Comparison of ENCODE assay signal across 9 mouse cellular contexts in the genomic region with DNA sequence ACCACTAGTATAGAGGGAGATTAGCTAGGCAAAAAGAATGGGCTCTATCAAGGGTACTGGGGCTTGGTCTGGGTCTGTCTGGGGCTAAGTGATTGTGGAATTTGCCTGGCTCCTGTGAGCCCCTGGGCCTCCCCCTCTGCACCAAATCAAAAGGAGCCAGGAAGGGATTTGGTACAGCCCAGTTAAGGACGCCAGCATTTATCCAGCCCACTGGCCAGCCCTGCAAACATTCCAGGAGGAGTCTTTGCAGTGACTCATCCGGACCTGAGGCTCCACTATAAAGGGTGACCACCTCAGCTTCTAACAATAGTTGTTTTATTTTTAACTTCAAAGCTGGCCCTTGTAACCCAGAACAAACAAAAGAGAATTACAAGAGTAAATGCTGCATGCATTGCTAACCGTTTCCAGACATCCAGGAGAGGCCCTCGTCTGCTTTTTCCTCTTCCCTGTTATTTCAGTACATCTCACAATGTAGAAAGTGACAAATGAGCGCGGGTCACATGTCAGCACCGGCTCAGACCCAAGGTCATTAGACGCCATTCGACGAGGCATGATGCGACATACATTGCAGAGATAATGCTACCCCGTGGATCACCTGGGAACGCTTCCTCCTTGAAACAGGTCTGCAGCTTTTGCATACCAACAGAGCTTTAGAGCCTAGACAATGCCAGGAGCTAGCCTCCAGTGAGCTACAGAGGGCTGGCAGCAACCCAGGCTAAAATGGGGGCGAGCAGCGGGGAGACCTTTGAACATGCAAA.
A peak's percentile ranks its signal among the peaks of the same experiment; 100 is the strongest.
DNase-seq lines count a peak whose midpoint lies in the region; ATAC-seq and TF ChIP-seq lines count a peak whose summit lies in the region.
"Had no signal": no experiment of that assay in that cellular context is flagged by ENCODE, and none has a peak within 500 bp of the region (broad histone marks: within the 10 kb centered on the region; RNA-seq: fewer than 3 reads in every experiment).

No protein-coding gene starts in this region.

- no peak overlapping the region for H3K9ac ChIP-seq in neural tube, embryonic 13.5 days
- H3K9ac ChIP-seq in heart, postnatal 0 days (replicated peaks; ENCODE audit: low read depth, low read length), result no peak overlapping the region
- no peak overlapping the region for H3K9ac ChIP-seq in stomach, postnatal 0 days (ENCODE audit: low read length)

- H3K9me3 ChIP-seq in neural tube, embryonic 13.5 days, result no peaks in the 10 kb centered on the region
- no peaks in the 10 kb centered on the region for H3K9me3 ChIP-seq in heart, postnatal 0 days (replicated peaks; ENCODE audit: control insufficient read depth, low read length)
- no peaks in the 10 kb centered on the region for H3K9me3 ChIP-seq in stomach, postnatal 0 days (ENCODE audit: control insufficient read depth, low read length)

- ATAC-seq in neural tube, embryonic 13.5 days (ENCODE audit: low read depth), result no peak
- peak; percentile 93 for ATAC-seq in heart, postnatal 0 days (ENCODE audit: insufficient read depth, low read depth)
- peak; percentile 71 for ATAC-seq in stomach, postnatal 0 days (ENCODE audit: low FRiP score, low TSS enrichment)

- no peak overlapping the region for H3K4me3 ChIP-seq in neural tube, embryonic 13.5 days
- no peak overlapping the region for H3K4me3 ChIP-seq in heart, postnatal 0 days (ENCODE audit: low read depth, low read length)
- no peak overlapping the region for H3K4me3 ChIP-seq in stomach, postnatal 0 days (ENCODE audit: low read depth, low read length)

- no peak for TF ChIP-seq CTCF in heart, postnatal 0 days (IDR thresholded peaks at IDR 0.05; ENCODE audit: low read depth)
- TF ChIP-seq CTCF in stomach, postnatal 0 days (IDR thresholded peaks at IDR 0.05; ENCODE audit: low read depth), result no peak

- WGBS in neural tube, embryonic 13.5 days, result 44% methylated on average over 15 of the region's 15 CpGs
- 20% methylated on average over 15 of the region's 15 CpGs for WGBS in heart, postnatal 0 days
- 30% methylated on average over 15 of the region's 15 CpGs for WGBS in stomach, postnatal 0 days

- H3K27me3 ChIP-seq in neural tube, embryonic 13.5 days, result no peaks in the 10 kb centered on the region
- H3K27me3 ChIP-seq in heart, postnatal 0 days (ENCODE audit: control insufficient read depth, insufficient read depth, low read length), result no peaks in the 10 kb centered on the region
- H3K27me3 ChIP-seq in stomach, postnatal 0 days (ENCODE audit: control insufficient read depth, insufficient read depth, low read length), result no peaks in the 10 kb centered on the region

- H3K4me2 ChIP-seq in neural tube, embryonic 13.5 days, result no peak overlapping the region
- H3K4me2 ChIP-seq in heart, postnatal 0 days (ENCODE audit: low read depth, low read length), result peak overlapping the region; percentile 28; the same call in 1 of the 2 replicates
- no peak overlapping the region for H3K4me2 ChIP-seq in stomach, postnatal 0 days (replicated peaks; ENCODE audit: low read depth)

- H3K36me3 ChIP-seq in neural tube, embryonic 13.5 days, result no peaks in the 10 kb centered on the region
- no peaks in the 10 kb centered on the region for H3K36me3 ChIP-seq in heart, postnatal 0 days (replicated peaks; ENCODE audit: control insufficient read depth, insufficient read depth, low read length)
- no peaks in the 10 kb centered on the region for H3K36me3 ChIP-seq in stomach, postnatal 0 days (ENCODE audit: control insufficient read depth, insufficient read depth, low read length)

- peak; percentile 23 to 52 for DNase-seq in cerebellum, postnatal 25 days
- DNase-seq in cerebellum, postnatal 14 days, result no peak
- DNase-seq in neural tube, embryonic 10.5 days (ENCODE audit: extremely low spot score, low spot score), result no peak
- DNase-seq in heart, postnatal 0 days (ENCODE audit: low spot score), result peak; percentile 67
- peak; percentile 29 for DNase-seq in stomach, postnatal 0 days (ENCODE audit: low spot score)
- DNase-seq in layer of hippocampus, adult 9-11 months, result no peak
- DNase-seq in cerebellum, adult 9-11 months, result no peak
- DNase-seq: gastrocnemius, postnatal 36 days had no signal

- H3K4me1 ChIP-seq in neural tube, embryonic 13.5 days (replicated peaks), result no peaks in the 10 kb centered on the region
- peaks cover 5% of the 10 kb centered on the region; the same call in 1 of the 2 replicates for H3K4me1 ChIP-seq in heart, postnatal 0 days (ENCODE audit: control insufficient read depth, insufficient read depth)
- H3K4me1 ChIP-seq in stomach, postnatal 0 days (replicated peaks; ENCODE audit: control insufficient read depth, insufficient read depth), result no peaks in the 10 kb centered on the region

- peak overlapping the region; percentile 55 for H3K27ac ChIP-seq in neural tube, embryonic 13.5 days (replicated peaks)
- H3K27ac ChIP-seq in heart, postnatal 0 days (ENCODE audit: low read depth), result peak overlapping the region; percentile 87
- peak overlapping the region; percentile 46; the same call in 1 of the 2 replicates for H3K27ac ChIP-seq in stomach, postnatal 0 days (replicated peaks)

- TF ChIP-seq EP300 in heart, postnatal 0 days (IDR thresholded peaks at IDR 0.05; ENCODE audit: low read depth), result no peak
- TF ChIP-seq EP300 in stomach, postnatal 0 days (optimal IDR thresholded peaks at IDR 0.05), result no peak

Comparison
In these comparisons a context has a peak if more than half of its experiments do, and no peak if none do; other contexts are left out.
1. DNase-seq: peak in cerebellum, postnatal 25 days (2 of 2), heart, postnatal 0 days (single experiment) and stomach, postnatal 0 days (single experiment); none in cerebellum, postnatal 14 days (0 of 2), neural tube, embryonic 10.5 days (single experiment), layer of hippocampus, adult 9-11 months (single experiment) and cerebellum, adult 9-11 months (single experiment).
2. Peak in every context shown above with its lines, with median percentiles within 50 percentile points of each other: H3K27ac ChIP-seq.